Mouse (Mus musculus): ENCODE data around the gene Cped1.

DNA sequence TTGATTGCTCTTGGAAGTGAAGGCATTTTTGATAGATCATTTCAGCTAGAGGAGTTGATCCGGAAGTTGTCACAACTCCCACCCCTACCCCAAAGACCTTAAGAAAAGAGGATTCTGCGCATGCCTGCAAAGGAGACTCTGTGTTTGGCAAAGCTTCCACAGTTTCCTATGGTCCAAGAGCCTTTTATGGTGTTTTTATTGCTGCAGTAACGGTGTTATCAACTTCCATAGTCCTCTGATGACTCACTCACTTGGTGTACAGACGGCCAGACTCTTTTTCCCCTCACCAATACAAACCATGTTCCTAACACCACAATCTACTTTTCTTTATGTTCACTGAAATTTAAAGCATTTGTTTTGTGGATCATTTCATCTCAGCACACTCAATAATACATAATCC lies 273.1 kb downstream of the Cped1 start:
- TF ChIP-seq CTCF (IDR thresholded peaks at IDR 0.05; ENCODE audit: low read depth): no peak
- no peak for TF ChIP-seq EP300 (IDR thresholded peaks at IDR 0.05; ENCODE audit: low read depth)
